Mouse (Mus musculus) 3134 (cell line): Measurements from ENCODE around the gene 2810021J22Rik.
"Not testable (repeated sequence)": the region's sequence is repeated elsewhere in the genome, so short reads cannot be mapped to it uniquely, and the experiment has no call there.

Experiments
- DNase-seq: peaks from one replicate; pipeline ENCODE4 v3.0.0-alpha.2; 2011; ENCODE audit warnings: low spot score; ENCODE audit not compliant: insufficient read length; ENCODE audit errors: extremely low read depth

2810021J22Rik gene

DNA sequence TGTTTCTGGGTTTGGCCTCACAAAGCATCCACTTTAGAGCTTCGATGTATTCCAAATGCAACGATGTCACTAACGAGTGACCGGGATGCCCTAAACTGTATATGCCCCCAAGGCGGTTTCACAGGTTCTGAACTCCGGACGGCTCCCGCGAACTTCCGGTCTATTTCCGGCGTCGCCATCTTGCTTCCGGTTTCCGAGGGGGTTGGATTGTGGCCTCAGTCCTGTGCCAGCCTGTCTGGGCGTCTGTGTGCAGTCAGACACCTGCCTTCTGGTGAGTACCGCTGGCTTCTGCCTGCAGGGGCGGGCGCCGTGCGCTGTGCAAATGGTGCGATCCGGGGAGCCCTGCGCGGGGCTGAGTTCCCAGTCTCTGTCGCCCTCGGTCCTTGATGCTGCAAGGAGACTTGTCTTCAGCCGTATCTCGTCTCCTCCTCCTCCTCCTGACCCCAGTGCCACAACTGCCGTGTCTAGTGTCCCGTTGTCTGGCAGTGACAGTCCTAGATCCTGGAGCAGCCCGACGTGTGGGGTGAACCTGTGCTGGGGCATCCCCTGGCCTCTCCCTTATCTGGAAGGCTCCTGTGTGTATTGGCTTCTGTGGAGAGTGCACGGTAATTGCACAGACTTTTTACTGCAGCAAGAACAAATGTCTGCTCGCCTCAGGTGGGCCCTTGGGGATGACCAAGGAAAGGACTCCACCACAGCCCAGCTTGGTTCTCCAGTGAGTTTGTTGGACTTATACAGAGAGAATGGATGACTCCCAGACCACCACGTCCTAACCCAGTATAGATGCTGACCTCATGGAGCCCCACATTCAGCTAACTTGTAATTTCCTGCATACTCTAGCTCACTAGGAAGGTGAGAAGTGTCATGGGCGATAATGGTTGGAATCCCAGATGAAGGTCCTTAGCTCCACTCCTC lies at the start of gene 2810021J22Rik:
Gene 2810021J22Rik (plus strand): TSS at position 178 of the 915 bp plus-strand sequence.
- DNase-seq: peak; percentile 77

DNA sequence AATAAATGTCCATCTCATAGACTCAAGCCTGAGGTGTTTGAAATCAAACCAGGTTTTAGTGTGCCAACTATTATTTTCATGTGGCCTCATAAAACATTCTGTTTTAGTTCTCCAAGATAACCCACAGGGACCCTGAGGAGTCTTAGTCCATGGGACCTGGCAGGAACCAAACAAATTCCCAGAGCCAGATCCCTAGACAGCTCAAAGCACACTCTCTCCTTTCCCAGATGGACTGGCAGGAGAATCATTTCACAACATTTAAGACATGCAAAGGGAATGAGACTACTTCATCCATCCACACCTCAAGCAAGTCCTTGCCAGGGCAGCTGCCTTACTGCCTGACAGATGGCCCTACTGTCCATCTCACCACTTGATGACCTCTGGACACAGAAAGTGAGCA lies 38.1 kb upstream of the 2810021J22Rik start, which contains the start of gene Olfr312:
Gene Olfr312 (plus strand): TSS at position 301 of the 400 bp plus-strand sequence.
- DNase-seq: not testable (repeated sequence)

DNA sequence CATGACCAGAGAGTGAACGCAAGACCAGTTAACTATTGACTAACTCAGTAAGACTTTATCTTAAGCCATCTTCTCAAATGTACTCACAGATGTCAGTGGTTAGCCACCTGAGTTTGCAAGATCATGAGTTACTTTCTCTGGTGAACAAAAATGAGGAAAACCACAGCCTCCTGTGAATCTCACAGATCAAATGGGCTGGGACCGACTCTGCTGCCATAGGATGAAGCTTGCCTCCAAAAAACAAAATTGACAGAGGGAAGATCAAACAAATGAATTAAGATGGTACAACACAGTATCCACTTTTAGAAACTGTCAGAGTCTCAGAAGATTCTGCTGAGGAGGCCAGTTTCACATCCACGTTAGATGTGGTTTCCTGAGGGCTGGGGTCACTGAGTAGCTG lies 37.3 kb upstream of the 2810021J22Rik start:
- no peak for DNase-seq

DNA sequence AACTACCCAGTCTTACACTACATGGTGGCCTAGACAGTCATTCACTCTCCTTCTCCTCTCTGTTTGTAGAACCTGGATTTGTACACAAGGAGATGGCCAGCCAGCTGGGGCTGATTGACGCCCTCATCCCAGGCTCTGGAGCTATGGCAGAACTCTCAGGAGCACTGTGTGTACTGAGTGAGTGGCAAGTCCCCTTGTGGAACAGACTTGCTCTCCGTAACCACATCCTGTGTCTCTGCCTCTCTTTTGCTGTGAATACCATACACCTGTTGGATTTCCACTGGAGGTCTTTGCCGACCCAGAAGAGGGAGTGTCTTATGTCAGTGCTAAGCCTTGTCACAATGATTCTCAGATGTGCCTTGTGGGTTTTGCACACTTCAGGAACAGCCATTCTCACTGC lies 34.5 kb upstream of the 2810021J22Rik start:
- not testable (repeated sequence) for DNase-seq

DNA sequence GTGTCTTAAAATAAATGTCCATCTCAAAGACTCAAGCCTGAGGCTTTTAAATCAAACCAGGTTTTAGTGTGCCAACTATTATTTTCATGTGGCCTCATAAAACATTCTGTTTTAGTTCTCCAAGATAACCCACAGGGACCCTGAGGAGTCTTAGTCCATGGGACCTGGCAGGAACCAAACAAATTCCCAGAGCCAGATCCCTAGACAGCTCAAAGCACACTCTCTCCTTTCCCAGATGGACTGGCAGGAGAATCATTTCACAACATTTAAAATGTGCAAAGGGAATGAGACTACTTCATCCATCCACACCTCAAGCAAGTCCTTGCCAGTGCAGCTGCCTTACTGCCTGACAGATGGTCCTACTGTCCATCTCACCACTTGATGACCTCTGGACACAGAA lies 28.1 kb upstream of the 2810021J22Rik start, which contains the start of gene Olfr311:
Gene Olfr311 (plus strand): TSS at position 301 of the 400 bp plus-strand sequence.
- DNase-seq: not testable (repeated sequence)

DNA sequence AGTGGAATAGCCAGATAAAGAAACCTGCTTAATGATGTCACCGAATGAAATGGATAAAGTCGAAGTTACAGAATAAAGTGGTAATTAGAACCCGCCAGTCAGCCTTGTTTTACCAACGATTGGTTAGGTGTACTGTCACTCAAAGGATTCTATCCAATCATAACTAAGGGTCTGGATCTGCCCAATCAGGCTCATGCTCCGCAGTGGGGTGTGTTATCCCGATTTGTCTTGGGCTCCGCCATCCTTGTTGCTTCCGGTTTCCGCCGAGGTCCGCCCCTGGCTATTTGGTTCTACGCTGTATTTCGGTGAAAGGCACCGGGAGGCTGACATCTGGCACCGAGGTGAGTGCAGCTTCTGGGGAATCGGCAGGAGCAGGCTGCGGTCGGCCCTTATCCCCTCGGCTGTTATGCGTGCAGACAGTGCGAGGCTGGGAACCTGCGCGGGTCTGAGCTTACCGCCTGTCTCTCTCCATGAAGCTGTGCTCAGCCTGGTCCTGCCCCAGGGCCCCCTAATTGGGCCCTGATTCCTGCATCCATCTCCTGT lies 20.0 kb upstream of the 2810021J22Rik start, which contains the start of gene Gm12258:
Gene Gm12258 (plus strand): TSS at position 240 of the 543 bp plus-strand sequence.
- DNase-seq: peak; percentile 83

DNA sequence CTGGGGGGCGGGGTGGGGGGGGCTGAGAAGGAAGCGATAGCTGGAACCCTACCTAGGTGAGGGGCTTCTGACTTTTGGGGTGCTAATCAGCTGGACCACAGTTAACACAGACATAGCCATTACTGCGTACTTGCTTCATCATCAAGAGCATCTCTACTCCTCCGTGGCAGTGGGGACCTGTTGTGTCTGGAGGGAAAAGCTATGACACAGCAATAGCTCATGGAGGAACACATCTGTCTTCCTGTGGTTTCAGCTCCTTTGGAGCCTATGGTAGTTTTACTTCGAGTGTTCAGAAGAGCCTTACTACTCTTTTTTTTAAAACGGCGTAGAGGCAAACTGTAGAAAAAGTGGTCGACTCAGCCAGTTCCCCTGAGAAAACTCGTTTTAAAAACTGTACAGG lies 19.4 kb upstream of the 2810021J22Rik start:
- DNase-seq: no peak

DNA sequence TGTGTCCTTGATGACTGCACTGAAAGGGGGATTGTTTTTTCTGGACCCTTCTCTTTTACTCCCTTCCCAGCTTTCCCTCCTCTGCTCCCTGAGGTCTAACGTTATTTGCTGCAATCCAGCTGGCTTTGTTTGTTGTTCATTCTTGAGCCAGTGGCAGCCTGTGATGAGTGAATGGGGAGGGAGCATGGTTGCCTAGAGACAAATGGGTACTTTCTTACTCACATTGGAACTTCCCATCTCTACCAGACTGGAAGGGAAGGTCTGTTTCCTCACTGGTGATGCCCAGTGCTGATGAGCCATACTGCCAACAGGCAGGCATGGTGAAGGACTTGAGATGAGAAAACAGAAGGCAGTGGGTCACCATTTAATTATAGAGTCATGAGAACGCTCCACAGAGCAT lies 17.3 kb upstream of the 2810021J22Rik start:
- no peak for DNase-seq

DNA sequence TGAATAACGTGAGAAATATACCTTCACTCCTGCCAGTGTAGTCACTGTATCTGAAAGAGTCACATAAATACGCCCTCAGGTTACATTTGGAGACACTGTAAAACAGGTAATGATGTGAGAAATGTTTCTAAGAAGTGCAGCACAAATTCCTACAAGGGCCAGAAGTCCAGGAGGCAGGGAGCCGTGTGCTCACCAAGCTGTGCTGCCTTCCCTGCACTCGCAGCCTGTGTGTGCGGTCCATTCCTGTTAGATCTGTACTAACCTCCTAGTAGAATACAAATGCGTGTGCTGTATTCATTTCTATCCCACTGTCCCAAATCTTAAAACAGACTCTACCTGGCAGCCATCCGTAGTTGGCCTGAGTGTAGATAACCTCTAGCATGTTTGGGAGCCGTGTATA lies 6.3 kb upstream of the 2810021J22Rik start:
- DNase-seq: no peak

DNA sequence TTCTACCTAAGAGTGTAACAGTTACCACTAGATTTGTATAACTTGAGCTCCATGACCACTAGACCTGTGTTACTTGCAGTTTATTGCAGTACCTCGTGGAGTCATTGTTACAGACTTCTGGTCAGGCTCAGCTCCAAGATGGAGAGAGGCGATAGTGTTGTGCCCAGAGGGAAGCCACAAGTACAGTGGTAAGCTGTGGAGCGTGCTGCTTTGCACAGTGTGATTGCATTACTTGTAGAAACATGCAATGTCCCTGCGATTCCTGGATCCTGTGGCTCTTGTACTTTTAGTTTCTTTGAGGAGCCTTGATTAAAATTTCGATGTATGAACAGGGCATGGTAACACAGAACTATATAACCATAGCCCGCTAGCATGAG lies 926 bp downstream of the 2810021J22Rik start:
- DNase-seq: no peak

DNA sequence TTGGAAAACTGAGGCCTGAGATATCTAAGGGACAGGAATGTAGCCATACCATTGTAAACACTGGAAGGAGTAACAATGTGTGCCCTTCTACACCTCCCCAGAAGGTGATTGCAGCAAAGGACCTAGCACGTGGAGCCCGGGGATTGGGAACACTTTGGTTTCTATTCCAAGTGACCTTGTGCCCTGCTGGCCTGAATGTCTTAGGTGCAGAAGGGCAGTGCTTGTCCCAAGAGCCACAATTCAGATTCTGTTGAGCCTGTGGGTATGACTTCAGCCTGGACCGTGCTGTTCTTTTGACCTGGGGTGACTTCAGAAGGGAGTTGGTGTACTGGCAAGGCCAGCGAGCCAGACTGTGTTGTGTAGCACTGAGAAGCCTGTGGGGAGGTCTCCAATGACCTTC lies 3.9 kb downstream of the 2810021J22Rik start:
- DNase-seq: no peak

DNA sequence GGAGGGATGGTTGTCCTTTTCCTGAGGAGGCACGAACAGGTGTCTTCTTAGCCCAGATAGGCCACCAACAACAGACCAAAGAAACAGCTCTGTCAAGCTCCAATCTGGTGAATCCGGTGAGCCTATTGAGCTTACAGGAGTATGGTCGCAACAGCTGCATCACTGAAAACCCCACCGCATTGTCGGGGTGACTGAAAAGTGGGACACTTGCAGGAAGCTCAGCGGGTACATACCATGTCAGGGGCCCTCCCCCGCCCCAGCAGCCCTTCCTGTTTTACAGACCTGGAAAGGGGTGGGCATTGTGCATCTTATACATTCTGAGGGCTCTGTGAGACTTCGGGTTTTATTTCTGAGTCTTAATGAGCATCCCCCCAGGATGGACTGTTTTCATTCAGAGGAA lies 16.7 kb downstream of the 2810021J22Rik start:
- no peak for DNase-seq

DNA sequence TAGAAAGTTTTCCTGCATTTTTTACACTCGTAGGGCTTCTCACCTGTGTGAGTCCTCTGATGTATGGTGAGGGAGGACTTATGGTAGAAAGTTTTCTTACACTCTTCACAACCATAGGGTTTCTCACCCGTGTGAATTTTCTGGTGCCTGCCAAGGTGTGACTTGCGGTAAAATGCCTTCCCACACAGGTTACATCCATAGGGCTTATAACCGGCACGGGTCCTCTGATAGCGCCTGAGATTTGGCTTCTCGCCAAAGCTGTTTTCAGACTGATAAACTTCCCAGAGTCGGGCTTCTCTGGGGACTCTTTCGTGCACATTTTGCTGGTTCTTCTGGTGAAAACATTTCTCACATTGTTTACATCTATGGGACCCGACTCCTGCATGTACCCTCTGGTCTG lies 23.5 kb downstream of the 2810021J22Rik start:
- no peak for DNase-seq

DNA sequence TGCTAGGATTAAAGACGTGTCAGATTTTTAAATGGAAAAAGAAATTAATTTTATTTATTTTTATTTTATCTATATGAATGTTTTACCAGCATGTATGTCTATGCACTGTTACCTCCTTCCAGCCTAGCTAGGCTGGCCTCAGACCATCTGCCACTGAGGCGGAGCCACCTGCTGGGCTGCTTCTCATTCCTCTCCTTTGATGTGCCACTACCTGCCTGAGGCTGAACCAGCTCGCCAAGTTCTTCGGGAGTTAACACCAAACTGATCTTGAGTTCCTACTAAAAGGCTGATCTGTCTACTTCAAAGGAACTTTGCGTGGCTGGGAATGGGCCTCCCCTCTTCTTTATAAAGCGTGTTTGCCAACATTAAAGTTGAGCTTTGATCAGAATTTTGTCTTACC lies 27.4 kb downstream of the 2810021J22Rik start:
- no peak for DNase-seq

DNA sequence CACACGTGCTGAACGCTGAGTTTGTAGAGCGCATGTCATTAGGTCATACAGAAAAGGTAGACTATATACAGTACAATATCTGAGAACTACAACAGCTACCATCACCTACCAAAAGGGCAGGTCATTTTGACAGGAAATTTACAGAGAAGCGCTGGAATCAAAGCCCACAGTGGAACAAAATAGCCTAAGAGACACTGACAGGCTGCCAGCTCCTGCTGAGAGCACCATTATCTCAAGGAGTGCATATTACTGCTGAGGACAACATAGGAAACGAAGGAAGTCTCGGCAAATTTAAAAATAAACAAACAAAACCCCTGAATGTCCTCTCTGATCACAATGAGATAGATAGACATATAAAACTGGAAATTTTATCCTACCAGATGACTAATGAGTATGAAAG lies 30.5 kb downstream of the 2810021J22Rik start:
- DNase-seq: no peak

DNA sequence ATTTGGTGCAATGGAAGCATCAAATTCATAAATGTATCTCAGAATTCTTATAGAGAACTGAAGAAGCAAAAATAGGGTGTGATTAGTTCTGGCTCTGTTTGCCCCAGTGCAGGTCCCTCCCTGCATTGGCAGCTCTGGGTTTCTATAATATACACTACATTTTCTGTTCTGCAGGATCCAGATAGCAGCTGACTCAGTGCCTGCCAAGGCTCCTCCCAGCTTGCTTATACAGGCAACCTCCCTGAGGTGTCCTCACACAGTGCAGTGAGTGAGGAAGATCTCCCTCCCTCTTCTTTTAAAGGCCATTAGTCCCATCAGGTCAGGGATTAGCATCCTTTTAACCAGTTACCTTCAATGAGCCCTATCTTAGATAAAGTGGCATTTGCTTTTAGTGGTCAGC lies 34.1 kb downstream of the 2810021J22Rik start:
- DNase-seq: no peak

DNA sequence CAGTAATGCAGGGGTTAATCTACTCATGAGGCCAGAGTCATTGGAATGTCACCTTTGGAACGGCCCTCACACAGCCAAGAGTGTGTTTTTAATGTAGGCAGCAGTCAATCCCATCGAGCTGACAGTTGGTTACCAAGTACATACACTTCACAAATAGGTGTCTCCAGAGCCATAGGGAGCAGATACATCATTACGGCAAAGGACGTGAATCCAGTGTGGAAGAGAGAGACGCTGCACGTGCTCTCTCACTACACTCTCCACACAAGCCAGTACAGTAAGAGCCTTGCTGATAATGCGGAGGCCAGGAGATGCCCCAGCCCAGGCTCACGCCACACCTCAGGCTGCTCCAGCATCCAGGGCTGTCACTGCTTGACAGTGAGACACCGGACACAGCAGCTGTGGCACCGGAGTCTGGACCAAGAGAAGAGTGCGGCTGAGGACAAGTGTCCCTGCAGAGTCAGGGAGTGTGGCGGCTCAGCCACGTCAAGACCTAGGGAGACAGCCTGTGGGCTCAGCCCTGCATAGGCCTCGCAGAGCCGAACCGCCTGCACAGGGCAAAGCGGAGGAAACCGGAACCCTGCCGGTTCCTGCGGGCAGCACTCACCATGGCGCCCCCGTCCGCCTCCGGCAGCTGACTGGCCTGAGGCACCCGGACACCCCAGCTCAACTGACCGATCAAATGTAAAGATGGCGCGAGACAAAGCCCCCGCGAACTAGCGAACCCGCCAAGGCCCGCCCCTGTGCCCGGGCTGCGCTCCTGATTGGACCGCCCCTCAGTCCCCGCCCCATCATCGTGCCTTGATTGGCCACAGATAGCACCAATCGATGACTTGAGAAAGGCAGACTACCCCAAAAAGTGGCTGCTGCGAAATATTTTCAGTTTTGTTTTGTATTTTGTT lies 36.7 kb downstream of the 2810021J22Rik start, which contains the start of gene Zfp39:
Gene Zfp39 (minus strand): TSS at position 715 of the 899 bp plus-strand sequence.
- DNase-seq: peak; percentile 98

DNA sequence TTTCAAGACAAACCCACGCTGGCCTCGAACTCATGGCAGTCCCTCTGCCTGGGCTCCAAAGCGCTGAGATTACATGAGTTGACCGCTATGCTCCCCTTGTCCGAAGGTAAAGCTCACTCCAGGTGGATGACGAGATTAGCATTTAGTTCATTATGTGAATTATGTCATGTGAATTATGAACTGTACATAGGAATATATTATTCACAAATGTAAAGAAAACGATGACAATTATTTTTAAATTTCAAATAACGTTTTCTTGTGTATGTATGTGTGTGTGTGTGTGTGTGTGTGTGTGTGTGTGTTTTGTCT lies 37.3 kb downstream of the 2810021J22Rik start:
- no peak for DNase-seq

DNA sequence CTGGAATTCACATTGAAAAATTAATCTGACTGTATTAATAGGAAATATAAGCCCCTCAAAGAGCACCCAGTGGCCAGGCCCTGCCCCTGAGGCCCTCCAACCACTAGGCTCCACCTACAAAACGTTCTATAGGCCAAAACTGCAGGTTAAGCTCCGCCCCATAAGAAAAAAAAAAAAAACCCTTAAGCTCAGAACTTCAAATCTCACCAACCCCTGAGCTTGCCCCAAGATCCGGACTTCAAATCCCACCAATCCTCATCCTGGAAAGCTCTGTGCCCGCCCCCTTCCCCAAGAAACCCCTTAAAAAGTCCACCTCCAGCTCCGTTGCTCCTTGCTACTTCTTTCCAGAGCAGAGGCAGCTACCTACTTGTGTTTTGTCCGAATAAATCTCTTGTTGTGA lies 37.8 kb downstream of the 2810021J22Rik start:
- DNase-seq: peak; percentile 50

DNA sequence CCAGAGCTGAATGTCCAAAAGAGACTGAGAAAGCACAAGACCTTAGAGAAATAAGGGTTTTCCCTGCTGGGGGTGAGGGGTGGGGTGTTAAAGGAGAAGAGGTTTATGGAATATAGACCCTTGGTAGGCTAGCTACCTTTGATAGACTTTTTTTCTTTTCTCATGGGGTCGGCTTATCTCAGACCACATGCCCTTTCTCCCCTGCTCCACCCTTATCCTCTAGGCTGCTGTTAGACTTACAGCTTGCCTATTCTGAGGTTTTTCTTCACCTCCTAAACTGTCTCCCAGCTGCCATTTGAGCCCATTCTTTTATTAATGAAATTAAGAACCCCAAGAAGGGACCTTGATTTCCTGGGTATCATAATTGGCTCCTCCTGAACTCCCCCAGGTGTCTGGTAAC lies 46.8 kb downstream of the 2810021J22Rik start:
- DNase-seq: no peak

DNA sequence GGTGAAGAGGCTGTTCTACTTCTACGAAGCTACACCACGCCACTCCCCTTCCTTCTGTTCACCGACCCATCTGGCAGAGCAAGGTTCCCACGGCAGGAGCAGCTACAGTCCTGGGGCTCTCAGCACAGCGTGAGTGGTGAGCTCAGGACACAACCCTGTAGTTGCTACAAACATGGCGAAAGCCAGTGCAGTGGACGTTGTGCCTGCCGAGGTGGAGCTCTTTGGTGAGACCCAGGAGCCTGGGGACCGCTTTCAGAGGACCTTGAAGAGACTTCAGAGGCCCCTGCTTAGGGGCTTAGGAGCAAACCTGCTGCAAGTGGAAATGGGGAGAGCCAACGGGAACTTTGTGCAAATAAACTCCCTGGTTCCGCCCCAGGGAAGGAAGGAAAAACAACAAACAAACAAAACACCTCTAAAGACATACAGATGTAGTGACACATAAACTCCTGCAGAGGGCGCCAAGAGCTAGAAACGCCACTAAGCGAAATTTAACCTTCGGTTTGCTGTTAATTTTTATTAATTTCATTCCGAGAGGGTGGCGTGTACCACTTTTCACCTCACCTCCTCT lies 47.5 kb downstream of the 2810021J22Rik start:
- DNase-seq: no peak
